Mouse (Mus musculus): Measurements from ENCODE around the gene Olfr668. TPM values are rescaled to one million over a fixed set of nuclear protein-coding genes. Genes with fewer than 3 reads are reported as not detected.
"Not testable (repeated sequence)": the region's sequence is repeated elsewhere in the genome, so short reads cannot be mapped to it uniquely, and the experiment has no call there.

Olfr668 gene
- polyA plus RNA-seq (2012; ENCODE audit: insufficient read depth, insufficient read length, low replicate concordance, missing spikeins): not detected in 2 replicates

GRCm38 (mm10) chr7:104927957-104928356 lies at the start of gene Olfr668:
Gene Olfr668, minus strand, starts transcription at chr7:104928057.
- TF ChIP-seq POLR2A (IDR thresholded peaks at IDR 0.05; ENCODE audit: insufficient read depth, low read depth, low read length): no peak
- WGBS: 81% methylated on average over 1 of the region's 1 CpGs
- no peak within 1 kb of the TSS for H3K4me3 ChIP-seq (ENCODE audit: insufficient read depth, low read depth, low read length)
- no peak within 1 kb of the TSS for H3K27ac ChIP-seq (ENCODE audit: insufficient read depth, low read depth, low read length)
- H3K4me1 ChIP-seq (ENCODE audit: control insufficient read depth, insufficient read depth, low read length): no peaks in the 10 kb centered on the region

GRCm38 (mm10) chr7:104972507-104972906 lies 44.6 kb upstream of the Olfr668 start:
- H3K4me1 ChIP-seq (ENCODE audit: control insufficient read depth, insufficient read depth, low read length); H3K4me3 ChIP-seq (ENCODE audit: insufficient read depth, low read depth, low read length); H3K27ac ChIP-seq (ENCODE audit: insufficient read depth, low read depth, low read length): not testable (repeated sequence)
- WGBS: 60% methylated on average over 2 of the region's 2 CpGs

- H3K27ac ChIP-seq (ENCODE audit: insufficient read depth, low read depth, low read length): no peak within 1 kb of the TSS
- H3K4me3 ChIP-seq (ENCODE audit: insufficient read depth, low read depth, low read length): no peak within 1 kb of the TSS
- H3K4me1 ChIP-seq (ENCODE audit: control insufficient read depth, insufficient read depth, low read length): no peaks in the 10 kb centered on the region
- no peak for TF ChIP-seq POLR2A (IDR thresholded peaks at IDR 0.05; ENCODE audit: insufficient read depth, low read depth, low read length)
- no peak for TF ChIP-seq CTCF (IDR thresholded peaks at IDR 0.05; ENCODE audit: insufficient read depth, low read depth, low read length)
- WGBS: 71% methylated on average over 1 of the region's 1 CpGs
Observed at GRCm38 (mm10) chr7:104962520-104962919, 34.7 kb upstream of the Olfr668 start, which contains the start of gene Olfr670. Gene Olfr670, minus strand, starts transcription at chr7:104962620.

- not testable (repeated sequence) for H3K27ac ChIP-seq (ENCODE audit: insufficient read depth, low read depth, low read length); H3K4me3 ChIP-seq (ENCODE audit: insufficient read depth, low read depth, low read length); H3K4me1 ChIP-seq (ENCODE audit: control insufficient read depth, insufficient read depth, low read length)
- WGBS: 95% methylated on average over 16 of the region's 16 CpGs
Observed at GRCm38 (mm10) chr7:104950234-104950633, 22.4 kb upstream of the Olfr668 start.

GRCm38 (mm10) chr7:104933940-104934339 lies 6.1 kb upstream of the Olfr668 start, which contains the start of gene Olfr669:
Gene Olfr669, plus strand, starts transcription at chr7:104934240.
- H3K4me3 ChIP-seq (ENCODE audit: insufficient read depth, low read depth, low read length): no peak within 1 kb of the TSS
- TF ChIP-seq CTCF (IDR thresholded peaks at IDR 0.05; ENCODE audit: insufficient read depth, low read depth, low read length) (no peak), POLR2A (IDR thresholded peaks at IDR 0.05; ENCODE audit: insufficient read depth, low read depth, low read length) (no peak)
- no peaks in the 10 kb centered on the region for H3K4me1 ChIP-seq (ENCODE audit: control insufficient read depth, insufficient read depth, low read length)
- WGBS: 94% methylated on average over 1 of the region's 1 CpGs
- H3K27ac ChIP-seq (ENCODE audit: insufficient read depth, low read depth, low read length): no peak within 1 kb of the TSS

GRCm38 (mm10) chr7:104921382-104921781 lies 6.5 kb downstream of the Olfr668 start, which contains the start of gene Olfr667:
Gene Olfr667, minus strand, starts transcription at chr7:104921482.
- Histone ChIP-seq H3K27ac (ENCODE audit: insufficient read depth, low read depth, low read length) (no peak within 1 kb of the TSS), H3K4me3 (ENCODE audit: insufficient read depth, low read depth, low read length) (no peak within 1 kb of the TSS), H3K4me1 (ENCODE audit: control insufficient read depth, insufficient read depth, low read length) (no peaks in the 10 kb centered on the region)
- TF ChIP-seq CTCF (IDR thresholded peaks at IDR 0.05; ENCODE audit: insufficient read depth, low read depth, low read length) (no peak), POLR2A (IDR thresholded peaks at IDR 0.05; ENCODE audit: insufficient read depth, low read depth, low read length) (no peak)
- WGBS: 94% methylated on average over 1 of the region's 1 CpGs

- H3K4me3 ChIP-seq (ENCODE audit: insufficient read depth, low read depth, low read length): no peak within 1 kb of the TSS
- WGBS: 95% methylated on average over 2 of the region's 2 CpGs
- no peak for TF ChIP-seq POLR2A (IDR thresholded peaks at IDR 0.05; ENCODE audit: insufficient read depth, low read depth, low read length)
- no peak for TF ChIP-seq CTCF (IDR thresholded peaks at IDR 0.05; ENCODE audit: insufficient read depth, low read depth, low read length)
- no peaks in the 10 kb centered on the region for H3K4me1 ChIP-seq (ENCODE audit: control insufficient read depth, insufficient read depth, low read length)
- H3K27ac ChIP-seq (ENCODE audit: insufficient read depth, low read depth, low read length): no peak within 1 kb of the TSS
Observed at GRCm38 (mm10) chr7:104895852-104896251, 32.0 kb downstream of the Olfr668 start, which contains the start of gene Olfr666. Gene Olfr666, minus strand, starts transcription at chr7:104895952.

- no peak within 1 kb of the TSS for H3K27ac ChIP-seq (ENCODE audit: insufficient read depth, low read depth, low read length)
- H3K4me1 ChIP-seq (ENCODE audit: control insufficient read depth, insufficient read depth, low read length): no peaks in the 10 kb centered on the region
- H3K4me3 ChIP-seq (ENCODE audit: insufficient read depth, low read depth, low read length): no peak within 1 kb of the TSS
- TF ChIP-seq CTCF (IDR thresholded peaks at IDR 0.05; ENCODE audit: insufficient read depth, low read depth, low read length): no peak
- no peak for TF ChIP-seq POLR2A (IDR thresholded peaks at IDR 0.05; ENCODE audit: insufficient read depth, low read depth, low read length)
- 47% methylated on average over 1 of the region's 1 CpGs for WGBS
Observed at GRCm38 (mm10) chr7:104877731-104878130, 50.1 kb downstream of the Olfr668 start, which contains the start of gene Olfr665. Gene Olfr665, plus strand, starts transcription at chr7:104878031.

Other genes starting within 250 kb of the Olfr668 start
- not detected in 2 replicates for gene Olfr661, start 241.6 kb downstream of the Olfr668 start, polyA plus RNA-seq (2012; ENCODE audit: insufficient read depth, insufficient read length, low replicate concordance, missing spikeins)
- not detected in 2 replicates for gene Usp17le, start 150.6 kb downstream of the Olfr668 start, polyA plus RNA-seq (2012; ENCODE audit: insufficient read depth, insufficient read length, low replicate concordance, missing spikeins)
- not detected in 2 replicates for gene Usp17lb, start 85.5 kb downstream of the Olfr668 start, polyA plus RNA-seq (2012; ENCODE audit: insufficient read depth, insufficient read length, low replicate concordance, missing spikeins)
- not detected in 2 replicates for gene Usp17la, start 71.0 kb downstream of the Olfr668 start, polyA plus RNA-seq (2012; ENCODE audit: insufficient read depth, insufficient read length, low replicate concordance, missing spikeins)
- not detected in 2 replicates for gene Olfr665, start 50.0 kb downstream of the Olfr668 start, polyA plus RNA-seq (2012; ENCODE audit: insufficient read depth, insufficient read length, low replicate concordance, missing spikeins)
- not detected in 2 replicates for gene Olfr666, start 32.1 kb downstream of the Olfr668 start, polyA plus RNA-seq (2012; ENCODE audit: insufficient read depth, insufficient read length, low replicate concordance, missing spikeins)
- gene Olfr667, start 6.6 kb downstream of the Olfr668 start, polyA plus RNA-seq (2012; ENCODE audit: insufficient read depth, insufficient read length, low replicate concordance, missing spikeins): not detected in 2 replicates
- not detected in 2 replicates for gene Olfr669, start 6.2 kb upstream of the Olfr668 start, polyA plus RNA-seq (2012; ENCODE audit: insufficient read depth, insufficient read length, low replicate concordance, missing spikeins)
- gene Olfr670, start 34.6 kb upstream of the Olfr668 start, polyA plus RNA-seq (2012; ENCODE audit: insufficient read depth, insufficient read length, low replicate concordance, missing spikeins): not detected in 2 replicates
- not detected in 2 replicates for gene Olfr671, start 51.1 kb upstream of the Olfr668 start, polyA plus RNA-seq (2012; ENCODE audit: insufficient read depth, insufficient read length, low replicate concordance, missing spikeins)
- not detected in 2 replicates for gene Olfr672, start 74.0 kb upstream of the Olfr668 start, polyA plus RNA-seq (2012; ENCODE audit: insufficient read depth, insufficient read length, low replicate concordance, missing spikeins)
- not detected in 2 replicates for gene Olfr675, start 100.4 kb upstream of the Olfr668 start, polyA plus RNA-seq (2012; ENCODE audit: insufficient read depth, insufficient read length, low replicate concordance, missing spikeins)
- not detected in 2 replicates for gene Olfr676, start 104.6 kb upstream of the Olfr668 start, polyA plus RNA-seq (2012; ENCODE audit: insufficient read depth, insufficient read length, low replicate concordance, missing spikeins)
- not detected in 2 replicates for gene Olfr677, start 123.3 kb upstream of the Olfr668 start, polyA plus RNA-seq (2012; ENCODE audit: insufficient read depth, insufficient read length, low replicate concordance, missing spikeins)
- gene Olfr678, start 136.4 kb upstream of the Olfr668 start, polyA plus RNA-seq (2012; ENCODE audit: insufficient read depth, insufficient read length, low replicate concordance, missing spikeins): not detected in 2 replicates
- gene Olfr679, start 153.1 kb upstream of the Olfr668 start, polyA plus RNA-seq (2012; ENCODE audit: insufficient read depth, insufficient read length, low replicate concordance, missing spikeins): not detected in 2 replicates
- not detected in 2 replicates for gene Olfr680-ps1, start 164.8 kb upstream of the Olfr668 start, polyA plus RNA-seq (2012; ENCODE audit: insufficient read depth, insufficient read length, low replicate concordance, missing spikeins)
- gene Olfr681, start 188.8 kb upstream of the Olfr668 start, polyA plus RNA-seq (2012; ENCODE audit: insufficient read depth, insufficient read length, low replicate concordance, missing spikeins): not detected in 2 replicates
- not detected in 2 replicates for gene Olfr683, start 219.0 kb upstream of the Olfr668 start, polyA plus RNA-seq (2012; ENCODE audit: insufficient read depth, insufficient read length, low replicate concordance, missing spikeins)
- not detected in 2 replicates for gene Olfr684, start 235.6 kb upstream of the Olfr668 start, polyA plus RNA-seq (2012; ENCODE audit: insufficient read depth, insufficient read length, low replicate concordance, missing spikeins)